Mouse (Mus musculus) left cerebral cortex, adult 11 months (tissue): Measurements from ENCODE around the gene Tcaim.
"Not testable (repeated sequence)": the region's sequence is repeated elsewhere in the genome, so short reads cannot be mapped to it uniquely, and the experiment has no call there.

Source experiments
- DNase-seq: peaks from one replicate; pipeline ENCODE4 v3.0.0; 2022; ENCODE audit warnings: low spot score

The Tcaim gene

GRCm38 (mm10) chr9:122854526-122854925 is 49.2 kb downstream of the Tcaim start:
- DNase-seq = no peak

- not testable (repeated sequence) for DNase-seq
Observed at GRCm38 (mm10) chr9:122855141-122855540, 49.8 kb downstream of the Tcaim start.

- DNase-seq = no peak
Observed at GRCm38 (mm10) chr9:122855617-122856016, 50.3 kb downstream of the Tcaim start.

DNA sequence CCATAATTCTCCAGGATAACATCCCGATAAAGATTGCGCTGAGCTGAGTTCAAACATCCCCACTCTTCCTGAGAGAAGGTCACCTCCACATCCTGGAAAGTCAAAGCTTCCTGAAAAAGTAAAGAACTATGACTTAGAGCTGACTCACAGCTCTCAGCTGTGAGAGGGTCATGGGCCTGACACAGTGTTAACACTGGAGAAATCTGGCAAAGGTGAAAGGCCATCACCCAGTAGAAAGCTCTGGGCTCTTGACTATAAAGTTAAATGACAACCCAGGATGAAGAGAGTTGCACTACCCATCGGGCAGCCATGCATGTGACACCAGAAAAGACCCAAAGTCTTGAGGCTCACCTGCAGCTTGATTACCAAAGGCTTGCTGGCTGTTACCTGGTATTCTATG is 51.4 kb downstream of the Tcaim start:
- DNase-seq = no peak

DNA sequence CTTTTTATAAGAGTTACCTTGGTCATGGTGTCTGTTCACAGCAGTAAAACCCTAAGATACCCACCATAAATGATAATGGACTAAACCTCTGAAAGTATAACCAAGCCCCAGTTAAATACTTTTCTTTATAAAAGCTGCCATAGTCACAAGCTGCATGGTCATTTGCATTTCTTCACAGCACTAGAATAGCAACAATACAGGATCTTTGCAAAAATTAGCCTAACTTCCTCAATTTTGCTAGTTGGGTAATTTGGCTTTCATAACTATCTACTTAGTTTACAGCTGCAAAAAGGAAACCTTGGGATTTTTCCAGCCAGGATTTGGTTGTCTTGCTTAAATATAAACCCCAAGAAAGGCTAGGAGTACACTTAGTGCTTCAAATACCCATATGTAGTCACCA is 55.4 kb downstream of the Tcaim start:
- no peak for DNase-seq

- DNase-seq = no peak
Observed at GRCm38 (mm10) chr9:122863731-122864130, 58.4 kb downstream of the Tcaim start.

GRCm38 (mm10) chr9:122864848-122865247 is 59.5 kb downstream of the Tcaim start:
- DNase-seq = no peak

DNA sequence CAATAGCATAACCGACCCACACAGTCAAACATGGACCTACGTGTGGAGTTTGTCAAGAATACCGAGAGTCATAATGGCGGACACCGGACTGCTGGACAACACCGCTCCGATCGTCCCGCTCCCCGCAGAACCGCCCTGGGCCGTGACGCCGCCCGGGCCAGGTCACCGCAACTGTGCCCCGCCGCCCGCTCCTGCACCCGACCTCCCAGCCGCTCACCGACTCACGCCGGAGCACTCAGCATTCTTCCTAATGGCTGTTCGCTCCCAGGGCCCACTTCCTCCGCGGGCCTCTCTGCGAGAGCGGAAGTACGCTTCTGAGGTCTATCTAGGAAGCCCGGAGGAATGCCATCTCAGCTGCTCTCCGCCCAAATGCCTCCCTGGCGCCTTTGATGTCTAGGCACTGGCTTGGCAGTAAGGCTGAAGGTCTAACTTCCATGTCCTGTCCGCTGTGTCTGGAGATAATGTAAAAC is 60.4 kb downstream of the Tcaim start, which contains the start of gene Zfp445:
Gene Zfp445, minus strand, starts transcription at position 310 of the 470 bp plus-strand sequence.
- DNase-seq = peak; percentile 57

DNA sequence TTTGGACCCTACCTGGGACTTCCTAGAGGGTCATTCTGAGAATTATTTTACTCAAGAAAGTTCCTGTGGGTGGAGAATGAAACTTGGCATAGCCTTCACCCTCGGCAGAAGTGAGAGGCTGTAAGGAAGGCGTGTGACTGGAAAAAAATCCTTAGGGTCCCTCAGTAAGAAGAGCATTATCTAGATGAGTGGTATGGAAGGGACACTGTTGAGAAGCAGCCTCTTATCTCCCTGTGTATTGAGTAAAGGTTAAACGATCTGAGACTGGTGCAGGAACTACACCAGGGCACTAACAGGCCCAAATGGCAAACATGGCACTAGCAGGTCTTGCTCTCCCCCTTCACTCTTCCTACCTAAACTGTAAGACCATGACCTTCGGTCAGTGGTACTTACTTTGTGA is 60.9 kb downstream of the Tcaim start:
- no peak for DNase-seq

DNA sequence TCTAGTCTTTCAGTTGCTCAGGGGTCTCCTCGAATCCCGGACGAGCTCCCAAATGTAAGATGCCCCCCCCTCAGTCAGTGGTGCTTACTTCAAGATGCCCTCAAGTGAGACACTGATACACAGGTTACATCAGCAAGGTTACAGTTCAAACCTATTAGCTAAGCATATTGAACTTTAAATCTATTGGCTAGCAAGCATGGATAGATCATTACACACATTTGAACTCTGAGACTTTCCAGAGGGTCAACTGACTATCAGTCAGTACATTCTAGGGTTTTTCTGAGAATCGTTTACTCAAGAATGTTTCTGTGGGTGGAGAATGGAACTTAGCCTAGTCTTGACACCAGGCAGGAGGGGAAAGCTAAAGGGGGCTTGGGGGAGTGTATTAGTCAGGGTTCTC is 67.3 kb downstream of the Tcaim start:
- no peak for DNase-seq

DNA sequence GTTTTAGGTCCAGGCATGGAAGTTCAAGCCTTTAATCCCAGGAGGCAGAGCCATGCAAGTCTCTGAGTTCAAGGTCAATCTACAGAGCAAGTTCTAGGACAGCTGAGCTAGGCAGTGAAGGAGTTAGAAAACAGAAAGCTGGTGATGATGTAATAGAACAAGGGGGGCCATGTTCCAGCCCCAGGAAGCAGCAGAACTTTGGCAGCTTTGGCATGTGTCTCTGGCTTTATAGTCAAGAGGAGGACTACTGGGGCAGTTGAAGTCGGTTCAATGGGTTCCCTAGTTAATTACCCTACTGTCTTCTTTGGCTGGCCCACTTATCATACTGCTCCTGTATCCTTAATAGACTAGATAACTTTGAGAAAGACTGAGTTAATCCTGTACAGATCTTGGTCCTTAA is 69.3 kb downstream of the Tcaim start:
- no peak for DNase-seq

GRCm38 (mm10) chr9:122875145-122875544 is 69.8 kb downstream of the Tcaim start:
- no peak for DNase-seq

DNA sequence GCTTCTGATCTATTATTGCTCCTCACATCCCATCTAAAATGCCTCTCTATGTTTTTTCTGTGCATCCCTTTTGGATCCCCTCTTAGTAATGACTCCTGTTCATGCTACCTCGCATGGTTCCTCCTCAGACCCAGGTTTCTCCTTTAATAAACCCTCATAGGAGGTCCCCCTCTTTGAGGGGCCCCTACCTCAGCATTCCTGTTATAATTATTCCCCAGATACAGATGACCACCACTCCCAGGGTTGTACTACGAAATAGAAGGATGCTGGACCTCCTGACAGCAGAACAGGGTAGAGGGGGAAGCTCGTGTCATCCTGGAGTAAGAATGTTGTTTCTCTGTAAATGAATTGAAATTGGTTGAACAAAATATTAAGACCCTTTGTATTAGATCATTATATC is 80.0 kb downstream of the Tcaim start, which contains the start of gene Zkscan7:
Gene Zkscan7, plus strand, starts transcription at position 301 of the 400 bp plus-strand sequence.
- DNase-seq = no peak
